Mouse (Mus musculus) myocyte (in vitro differentiated cells): ENCODE measurements around the gene Pdia6.

Experiments used
- CEBPB ChIP-seq: IDR thresholded peaks from 2 replicates; pipeline ENCODE4 v1.6.1; 2011; ENCODE audit warnings: mild to moderate bottlenecking, moderate library complexity; ENCODE audit not compliant: poor library complexity, insufficient read depth, severe bottlenecking
- E2F4 ChIP-seq: IDR thresholded peaks from one replicate; pipeline ENCODE4 v1.6.1; 2011; ENCODE audit warnings: mild to moderate bottlenecking, control low read depth, moderate library complexity; ENCODE audit not compliant: insufficient read depth
- MAX ChIP-seq: IDR thresholded peaks from one replicate; pipeline ENCODE4 v1.6.1; 2011; ENCODE audit warnings: low read depth, mild to moderate bottlenecking, control low read depth
- MYOD1 ChIP-seq, 3 experiments: IDR thresholded peaks; one replicate each; pipeline ENCODE4 v1.6.1; 2011; ENCODE audit warnings: control low read depth in 2 of 3, low read depth in 2 of 3, mild to moderate bottlenecking in 2 of 3, moderate library complexity in 1 of 3; ENCODE audit not compliant: insufficient read length in 2 of 3, control insufficient read depth in 1 of 3
- MYOG ChIP-seq, 3 experiments: IDR thresholded peaks; one replicate each; pipeline ENCODE4 v1.6.1; 2011; ENCODE audit warnings: control low read depth in 2 of 3, low read depth in 2 of 3, mild to moderate bottlenecking in 2 of 3; ENCODE audit not compliant: insufficient read length in 2 of 3, control insufficient read depth in 1 of 3, insufficient read depth in 1 of 3
- POLR2A ChIP-seq: IDR thresholded peaks from one replicate; pipeline ENCODE4 v1.6.1; 2011; ENCODE audit warnings: low read depth, mild to moderate bottlenecking, control low read depth, moderate library complexity; ENCODE audit not compliant: insufficient read length
- TCF12 ChIP-seq: IDR thresholded peaks from one replicate; pipeline ENCODE4 v1.6.1; 2011; ENCODE audit warnings: mild to moderate bottlenecking, control low read depth; ENCODE audit not compliant: poor library complexity, insufficient read depth, severe bottlenecking
- TCF3 ChIP-seq: IDR thresholded peaks from one replicate; pipeline ENCODE4 v1.6.1; 2011; ENCODE audit warnings: low read depth, control low read depth; ENCODE audit not compliant: insufficient read length
- USF1 ChIP-seq: IDR thresholded peaks from one replicate; pipeline ENCODE4 v1.6.1; 2011; ENCODE audit warnings: low read depth, mild to moderate bottlenecking, control low read depth, moderate library complexity

DNA sequence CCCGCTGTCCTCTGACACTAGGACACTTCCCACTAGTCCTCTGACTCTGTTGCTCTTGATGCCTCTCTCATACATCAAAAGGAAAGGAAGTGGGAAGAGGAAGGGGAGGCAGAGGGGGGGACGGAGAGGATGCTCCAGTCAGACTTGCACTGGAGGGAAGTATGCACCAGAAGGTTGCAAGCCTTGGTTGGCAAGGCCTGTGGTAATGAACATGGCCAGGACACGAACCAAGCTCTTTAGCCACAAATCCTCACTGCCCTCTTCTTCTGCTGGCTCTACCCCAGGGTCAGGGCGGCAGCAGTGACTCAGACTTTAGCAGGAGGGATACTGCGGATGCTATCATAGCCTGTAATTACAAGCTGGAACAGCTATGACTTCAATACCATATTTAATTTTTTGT lies 35.8 kb upstream of the Pdia6 start:
- TF ChIP-seq TCF12 (no peak), POLR2A (no peak), E2F4 (no peak), MAX (no peak), TCF3 (no peak), CEBPB (no peak), MYOG (IDR thresholded peaks at IDR 0.05; ENCODE audit: control insufficient read depth in 1 of 3, insufficient read depth in 1 of 3, insufficient read length in 2 of 3, low read depth in 2 of 3) (no peak), MYOD1 (IDR thresholded peaks at IDR 0.05; ENCODE audit: control insufficient read depth in 1 of 3, insufficient read length in 2 of 3, low read depth in 2 of 3) (no peak), USF1 (no peak)
